Mouse (Mus musculus): Measurements from ENCODE around the gene Aatf.

- TF ChIP-seq CTCF (IDR thresholded peaks at IDR 0.05; ENCODE audit: extremely low read depth, insufficient read depth, low read length), result no peak
- no peak for TF ChIP-seq POLR2A (IDR thresholded peaks at IDR 0.05; ENCODE audit: extremely low read depth, insufficient read depth, low read length)
Measured at GRCm38 (mm10) chr11:84440402-84440801, 72.9 kb downstream of the Aatf start.
